Mouse (Mus musculus): ENCODE data around the gene Adh7. TPM values are rescaled to one million over a fixed set of nuclear protein-coding genes. Genes with fewer than 3 reads are reported as not detected.

Adh7 gene
- polyA plus RNA-seq, 1 experiment = 0.16 TPM

- no peak for DNase-seq (ENCODE audit: low read depth)
These were observed 36.6 kb downstream of the Adh7 start for GRCm38 (mm10) chr3:138254205-138254604.

- no peak for DNase-seq (ENCODE audit: low read depth)
These were observed 37.8 kb downstream of the Adh7 start for GRCm38 (mm10) chr3:138255366-138255765.

GRCm38 (mm10) chr3:138255780-138256550 is 38.4 kb downstream of the Adh7 start:
- no peak for DNase-seq (ENCODE audit: low read depth)

- DNase-seq (ENCODE audit: low read depth) = no peak
These were observed 43.4 kb downstream of the Adh7 start, which contains the start of gene Adh1 for GRCm38 (mm10) chr3:138260721-138261669. TSS of gene Adh1 (plus strand) at chr3:138260991.

- no peak for DNase-seq (ENCODE audit: low read depth)
These were observed 45.0 kb downstream of the Adh7 start for GRCm38 (mm10) chr3:138262568-138262967.

- no peak for DNase-seq (ENCODE audit: low read depth)
These were observed 45.8 kb downstream of the Adh7 start for GRCm38 (mm10) chr3:138263154-138263930.

- DNase-seq (ENCODE audit: low read depth) = no peak
These were observed 47.1 kb downstream of the Adh7 start for GRCm38 (mm10) chr3:138264648-138265047.

GRCm38 (mm10) chr3:138270507-138270906 is 52.9 kb downstream of the Adh7 start:
- no peak for DNase-seq (ENCODE audit: low read depth)

- no peak for DNase-seq (ENCODE audit: low read depth)
These were observed 53.7 kb downstream of the Adh7 start for GRCm38 (mm10) chr3:138271297-138271696.

GRCm38 (mm10) chr3:138273080-138273479 is 55.5 kb downstream of the Adh7 start:
- DNase-seq (ENCODE audit: low read depth) = no peak

GRCm38 (mm10) chr3:138275100-138275499 is 57.5 kb downstream of the Adh7 start:
- DNase-seq (ENCODE audit: low read depth) = no peak

- no peak for DNase-seq (ENCODE audit: low read depth)
These were observed 65.0 kb downstream of the Adh7 start for GRCm38 (mm10) chr3:138282556-138282955.

Other genes with a start within 250 kb of the Adh7 start
- 3.1 and 3.3 TPM in 2 replicates for gene Dapp1, start 236.2 kb upstream of the Adh7 start, polyA plus RNA-seq (2012; rRNA removed)
- gene 1110002E22Rik, start 152.7 kb upstream of the Adh7 start, polyA plus RNA-seq (2012; rRNA removed) = 0.05 TPM in 2 replicates
- gene Gm5105, start 150.4 kb upstream of the Adh7 start, polyA plus RNA-seq (2012; rRNA removed) = 0.05 TPM in 1 of 2 replicates, not detected in the other
- 1.9 and 2.7 TPM in 2 replicates for gene Trmt10a, start 74.3 kb upstream of the Adh7 start, polyA plus RNA-seq (2012; rRNA removed)
- gene Mttp, start 72.8 kb upstream of the Adh7 start, polyA plus RNA-seq (2012; rRNA removed) = 4.0 and 5.0 TPM in 2 replicates
- 0.08 and 0.09 TPM in 2 replicates for gene 4930579F01Rik, start 23.9 kb upstream of the Adh7 start, polyA plus RNA-seq (2012; rRNA removed)
- 212 and 290 TPM in 2 replicates for gene Adh1, start 43.2 kb downstream of the Adh7 start, polyA plus RNA-seq (2012; rRNA removed)
- gene Adh6a, start 95.5 kb downstream of the Adh7 start, polyA plus RNA-seq (2012; rRNA removed) = 0.26 TPM in 1 of 2 replicates, not detected in the other
- gene Adh6b, start 124.0 kb downstream of the Adh7 start, polyA plus RNA-seq (2012; rRNA removed) = 1.2 and 2.0 TPM in 2 replicates
- gene Adh4, start 197.7 kb downstream of the Adh7 start, polyA plus RNA-seq (2012; rRNA removed) = 0.20 and 0.34 TPM in 2 replicates
- 102 and 114 TPM in 2 replicates for gene Adh5, start 225.3 kb downstream of the Adh7 start, polyA plus RNA-seq (2012; rRNA removed)